Mouse (Mus musculus) mesoderm, embryonic 11.5 days (tissue): ENCODE results near the gene Grn.

Source experiments
- DNase-seq: peaks from one replicate; pipeline ENCODE4 v3.0.0-alpha.2; 2012; ENCODE audit warnings: low read depth, low spot score

The Grn gene

DNA sequence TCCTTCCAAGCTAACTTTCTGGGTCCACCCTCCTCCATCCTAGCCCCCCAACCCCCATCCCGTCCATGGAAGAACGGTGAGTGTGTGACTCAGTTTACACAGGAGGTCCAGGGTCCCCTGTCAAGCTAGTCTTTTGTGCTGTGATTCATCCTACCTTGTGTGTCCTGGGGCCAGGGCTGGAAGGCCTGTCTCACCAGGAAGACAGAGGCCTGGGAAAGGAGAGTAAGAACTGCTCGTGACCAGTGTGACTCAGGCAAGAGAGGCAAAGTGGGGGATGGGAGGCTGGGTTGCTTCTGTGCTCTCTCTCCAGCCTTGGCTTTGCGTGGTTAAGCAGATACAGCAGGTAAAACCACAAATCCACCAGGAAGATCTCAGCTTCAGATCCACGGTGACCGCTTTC is 5.4 kb upstream of the Grn start:
- no peak for DNase-seq

DNA sequence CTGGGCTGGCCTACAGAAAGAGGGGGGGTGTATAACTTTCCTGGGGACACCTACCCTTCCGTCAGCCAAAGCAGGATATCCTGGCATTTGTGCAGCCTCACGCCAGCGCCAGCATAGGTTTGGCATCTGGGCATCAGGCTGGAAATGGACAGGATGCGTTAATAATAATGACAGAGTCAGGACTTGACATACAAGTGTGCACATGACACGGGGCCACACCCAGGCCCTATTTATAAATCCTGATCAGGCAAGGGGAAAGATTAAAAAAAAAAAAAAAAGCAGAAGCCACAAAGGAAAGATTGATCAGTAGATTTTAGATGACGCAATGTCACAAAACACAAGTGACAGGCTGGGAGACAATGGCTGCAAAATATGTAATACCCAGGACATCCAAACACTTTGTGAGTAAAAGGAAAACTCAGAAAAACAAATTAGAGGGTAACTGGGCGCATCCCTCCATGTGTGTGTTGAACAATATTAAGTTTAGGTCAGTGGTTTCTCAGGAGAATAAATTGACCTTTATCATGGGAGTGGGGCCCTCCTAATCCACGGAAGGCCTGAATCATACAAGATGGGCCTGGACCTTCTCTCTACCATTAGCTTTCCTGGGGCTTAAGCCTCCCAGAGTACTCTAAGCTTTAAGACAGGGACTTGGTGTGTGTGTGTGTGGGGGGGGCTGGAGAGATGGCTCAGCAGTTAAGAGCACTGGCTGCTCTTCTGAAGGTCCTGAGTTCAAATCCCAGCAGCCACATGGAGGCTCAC is 4.4 kb upstream of the Grn start:
- no peak for DNase-seq

DNA sequence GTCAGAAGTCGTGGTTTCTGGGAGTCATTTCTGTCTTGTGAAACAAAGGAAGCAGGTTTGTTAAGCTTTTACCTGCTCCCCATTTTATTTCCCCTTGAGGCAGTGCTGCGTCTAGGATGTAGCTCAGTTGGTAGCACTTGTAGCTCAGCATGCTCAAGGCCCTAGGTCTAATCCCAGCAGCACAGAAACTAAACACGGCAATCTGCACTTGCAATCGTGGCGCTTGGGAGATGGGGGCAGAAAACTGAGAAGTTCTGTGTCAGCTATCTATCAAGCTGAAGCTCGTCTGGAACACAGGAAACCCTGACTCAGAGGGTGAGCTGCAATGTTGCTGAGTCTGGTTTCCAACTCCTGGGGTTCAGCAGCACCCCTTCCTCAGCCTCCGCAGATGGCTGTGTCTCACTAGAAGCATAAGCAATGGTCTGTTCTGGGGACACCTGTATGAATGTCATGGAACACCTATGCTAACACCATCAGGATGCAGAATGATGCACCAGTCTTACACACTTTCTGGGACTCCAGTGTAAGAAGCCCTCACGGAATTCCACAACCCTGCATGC is 1.1 kb upstream of the Grn start:
- no peak for DNase-seq

DNA sequence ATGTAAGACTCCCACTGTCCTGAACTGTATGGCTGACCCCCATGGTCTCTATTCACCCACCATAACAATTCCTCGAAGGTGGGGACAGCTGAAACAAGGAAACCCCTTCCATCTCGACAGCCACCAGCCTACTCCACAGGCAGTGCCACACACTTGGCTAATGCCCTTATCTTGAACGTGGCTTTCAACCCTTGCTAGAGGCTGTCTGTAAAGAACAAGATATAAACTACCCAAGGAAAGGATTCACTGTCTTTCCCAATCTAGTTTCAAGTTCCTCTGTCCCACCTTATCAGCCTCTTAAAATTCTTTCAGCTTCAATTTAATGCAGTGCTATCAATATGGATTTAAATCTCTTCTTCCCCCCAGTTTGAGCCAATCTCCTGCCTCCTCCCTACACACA is 564 bp upstream of the Grn start:
- DNase-seq: no peak

DNA sequence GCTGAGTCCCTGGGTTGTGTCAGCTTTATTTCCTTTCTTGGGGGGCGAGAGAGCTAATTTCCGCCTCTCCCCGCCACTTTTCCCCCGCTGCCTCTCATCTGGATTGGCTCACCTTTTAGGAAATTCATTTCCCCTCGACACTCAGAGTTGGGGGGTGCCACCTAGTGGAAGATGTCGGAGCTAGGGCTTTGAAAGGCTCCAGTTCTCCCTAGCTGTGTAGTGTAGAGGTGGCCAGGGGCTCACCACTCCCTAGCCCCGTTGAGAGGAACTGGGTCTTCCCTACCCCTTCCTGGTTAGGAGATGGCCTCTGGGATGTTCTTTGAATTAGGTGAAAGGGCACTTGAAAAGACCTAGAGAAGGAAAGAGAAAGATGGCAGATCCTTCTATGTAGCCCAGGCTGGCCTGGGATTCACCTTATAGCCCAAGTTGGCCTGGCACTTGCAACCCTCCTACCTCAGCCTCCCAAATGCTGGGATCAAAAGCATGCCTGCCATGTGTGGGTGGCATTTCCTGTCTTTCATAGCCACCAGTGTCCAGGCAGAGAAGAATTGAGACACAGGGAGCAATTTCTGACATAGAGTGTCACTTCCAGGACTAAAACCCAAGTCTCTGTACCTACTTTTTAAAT is 1.0 kb downstream of the Grn start:
- peak; percentile 84 for DNase-seq

DNA sequence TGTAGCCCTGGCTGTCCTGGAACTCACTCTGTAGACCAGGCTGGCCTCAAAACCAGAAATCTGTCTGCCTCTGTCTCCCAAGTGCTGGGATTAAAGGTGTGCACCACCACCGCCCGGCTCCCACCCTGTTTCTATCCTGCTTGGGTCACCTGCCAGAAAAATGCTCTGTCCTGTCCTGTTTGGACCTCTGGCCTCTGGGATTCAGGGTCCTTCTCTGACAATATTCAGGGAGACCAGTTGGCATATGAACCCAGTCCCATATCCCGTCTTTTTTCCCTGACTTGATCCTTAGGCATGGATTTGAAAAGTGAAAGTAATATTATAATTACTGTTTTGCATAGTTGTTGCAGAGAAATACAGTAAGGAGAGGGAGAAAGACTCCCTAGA is 1.6 kb downstream of the Grn start:
- DNase-seq: no peak

DNA sequence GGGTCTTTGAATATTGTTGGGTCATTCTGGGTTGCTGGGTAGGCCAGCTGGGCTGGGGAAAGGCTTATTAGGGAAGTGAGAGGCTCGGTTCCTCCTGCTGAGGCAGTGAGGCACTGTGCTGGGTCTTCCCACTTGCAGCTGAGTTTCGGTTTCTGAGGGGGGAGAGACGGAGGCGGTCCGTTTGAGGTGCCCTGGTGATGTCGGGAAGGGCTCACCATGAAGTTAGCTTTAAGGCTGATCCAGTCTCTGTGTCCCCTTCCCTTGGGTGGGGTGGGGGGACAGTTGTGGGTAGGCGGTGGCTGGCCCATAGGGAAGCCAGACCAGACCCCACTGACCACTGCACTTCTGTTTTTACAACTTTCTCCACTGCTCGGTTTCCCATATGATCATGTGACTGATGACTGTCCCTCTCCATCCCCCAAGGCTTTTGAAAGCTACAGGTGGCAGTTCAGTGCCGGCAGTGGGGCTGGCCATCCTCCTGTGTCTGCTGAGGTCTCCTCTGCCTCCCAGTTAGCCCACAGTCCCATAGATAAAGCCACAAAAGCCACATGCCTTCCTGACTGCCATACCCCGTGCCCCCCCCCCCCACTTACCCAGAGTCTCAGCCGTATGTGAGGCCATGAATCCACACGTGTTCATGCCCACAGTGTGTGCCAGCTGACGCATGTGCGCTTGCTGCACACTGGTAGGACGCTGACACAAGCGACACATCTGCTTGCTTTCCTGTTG is 2.2 kb downstream of the Grn start:
- DNase-seq: no peak

DNA sequence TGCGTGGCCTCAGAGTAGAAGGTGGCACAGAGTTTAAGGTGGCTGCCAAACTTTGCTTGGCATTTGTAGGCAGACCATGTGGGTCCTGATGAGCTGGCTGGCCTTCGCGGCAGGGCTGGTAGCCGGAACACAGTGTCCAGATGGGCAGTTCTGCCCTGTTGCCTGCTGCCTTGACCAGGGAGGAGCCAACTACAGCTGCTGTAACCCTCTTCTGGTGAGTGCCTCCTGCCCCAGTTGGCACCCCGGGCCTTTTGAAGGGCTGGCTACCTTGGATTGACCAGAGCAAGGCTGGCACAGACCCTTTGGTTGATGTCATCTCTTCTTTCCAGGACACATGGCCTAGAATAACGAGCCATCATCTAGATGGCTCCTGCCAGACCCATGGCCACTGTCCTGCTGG is 2.8 kb downstream of the Grn start:
- DNase-seq: no peak

DNA sequence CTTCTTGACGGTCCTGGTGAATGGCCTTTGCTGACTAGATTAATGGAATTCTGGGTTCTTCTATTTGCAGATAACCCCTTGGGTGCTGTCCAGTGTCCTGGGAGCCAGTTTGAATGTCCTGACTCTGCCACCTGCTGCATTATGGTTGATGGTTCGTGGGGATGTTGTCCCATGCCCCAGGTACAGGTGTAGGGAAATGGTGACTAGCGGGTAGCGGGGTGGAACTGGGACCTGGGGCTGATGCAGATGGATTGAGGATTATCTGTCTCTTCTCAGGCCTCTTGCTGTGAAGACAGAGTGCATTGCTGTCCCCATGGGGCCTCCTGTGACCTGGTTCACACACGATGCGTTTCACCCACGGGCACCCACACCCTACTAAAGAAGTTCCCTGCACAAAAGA is 3.8 kb downstream of the Grn start:
- no peak for DNase-seq

DNA sequence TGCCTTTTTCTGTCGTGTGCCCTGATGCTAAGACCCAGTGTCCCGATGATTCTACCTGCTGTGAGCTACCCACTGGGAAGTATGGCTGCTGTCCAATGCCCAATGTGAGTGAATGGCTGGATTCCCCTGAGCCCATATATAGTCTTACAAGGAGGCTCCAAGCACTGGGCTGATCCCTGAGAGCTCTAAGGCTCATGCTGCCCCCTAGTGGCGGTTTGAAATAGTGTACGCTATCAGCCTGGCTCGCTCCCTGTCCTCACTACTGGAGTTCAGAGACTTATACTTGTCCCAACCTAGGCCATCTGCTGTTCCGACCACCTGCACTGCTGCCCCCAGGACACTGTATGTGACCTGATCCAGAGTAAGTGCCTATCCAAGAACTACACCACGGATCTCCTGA is 4.3 kb downstream of the Grn start:
- DNase-seq: peak; percentile 91

DNA sequence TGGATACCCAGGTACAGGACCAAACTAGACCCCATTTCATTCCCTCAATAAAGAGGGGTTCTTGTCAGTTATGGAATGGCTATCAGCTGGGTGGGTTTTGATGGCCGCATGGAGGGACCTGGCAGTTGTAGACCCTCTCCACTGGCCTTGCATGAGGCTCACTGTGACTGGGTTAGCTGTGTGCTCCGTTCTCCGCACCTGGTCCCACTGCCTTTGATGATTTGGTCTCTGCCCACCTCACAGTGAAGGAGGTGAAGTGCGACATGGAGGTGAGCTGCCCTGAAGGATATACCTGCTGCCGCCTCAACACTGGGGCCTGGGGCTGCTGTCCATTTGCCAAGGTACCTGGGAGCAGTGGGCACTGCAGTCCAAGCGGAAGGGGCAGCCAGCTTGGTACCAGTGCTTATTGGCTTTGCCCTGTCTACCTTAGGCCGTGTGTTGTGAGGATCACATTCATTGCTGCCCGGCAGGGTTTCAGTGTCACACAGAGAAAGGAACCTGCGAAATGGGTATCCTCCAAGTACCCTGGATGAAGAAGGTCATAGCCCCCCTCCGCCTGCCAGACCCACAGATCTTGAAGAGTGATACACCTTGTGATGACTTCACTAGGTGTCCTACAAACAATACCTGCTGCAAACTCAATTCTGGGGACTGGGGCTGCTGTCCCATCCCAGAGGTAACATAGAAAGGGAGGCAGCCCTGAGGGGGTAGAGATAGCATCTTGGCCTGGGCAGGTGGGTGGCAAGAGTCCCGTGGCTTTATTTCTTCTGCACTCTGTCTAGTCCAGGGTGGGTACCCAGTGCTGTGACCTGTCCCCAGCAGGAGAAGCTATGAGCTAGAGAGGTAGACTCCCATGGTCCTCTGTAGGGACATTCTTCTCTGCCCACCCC is 4.9 kb downstream of the Grn start:
- DNase-seq: no peak

DNA sequence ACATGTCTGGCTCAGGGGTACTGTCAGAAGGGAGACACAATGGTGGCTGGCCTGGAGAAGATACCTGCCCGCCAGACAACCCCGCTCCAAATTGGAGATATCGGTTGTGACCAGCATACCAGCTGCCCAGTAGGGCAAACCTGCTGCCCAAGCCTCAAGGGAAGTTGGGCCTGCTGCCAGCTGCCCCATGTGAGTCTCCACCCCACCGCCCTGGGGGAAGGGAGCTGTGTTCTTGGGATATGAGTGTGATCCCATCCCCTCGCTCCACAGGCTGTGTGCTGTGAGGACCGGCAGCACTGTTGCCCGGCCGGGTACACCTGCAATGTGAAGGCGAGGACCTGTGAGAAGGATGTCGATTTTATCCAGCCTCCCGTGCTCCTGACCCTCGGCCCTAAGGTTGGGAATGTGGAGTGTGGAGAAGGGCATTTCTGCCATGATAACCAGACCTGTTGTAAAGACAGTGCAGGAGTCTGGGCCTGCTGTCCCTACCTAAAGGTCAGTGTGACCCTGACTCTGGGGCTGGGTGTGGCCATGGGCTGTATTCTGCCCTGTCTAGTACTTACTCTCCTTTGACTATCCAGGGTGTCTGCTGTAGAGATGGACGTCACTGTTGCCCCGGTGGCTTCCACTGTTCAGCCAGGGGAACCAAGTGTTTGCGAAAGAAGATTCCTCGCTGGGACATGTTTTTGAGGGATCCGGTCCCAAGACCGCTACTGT is 5.8 kb downstream of the Grn start:
- no peak for DNase-seq

DNA sequence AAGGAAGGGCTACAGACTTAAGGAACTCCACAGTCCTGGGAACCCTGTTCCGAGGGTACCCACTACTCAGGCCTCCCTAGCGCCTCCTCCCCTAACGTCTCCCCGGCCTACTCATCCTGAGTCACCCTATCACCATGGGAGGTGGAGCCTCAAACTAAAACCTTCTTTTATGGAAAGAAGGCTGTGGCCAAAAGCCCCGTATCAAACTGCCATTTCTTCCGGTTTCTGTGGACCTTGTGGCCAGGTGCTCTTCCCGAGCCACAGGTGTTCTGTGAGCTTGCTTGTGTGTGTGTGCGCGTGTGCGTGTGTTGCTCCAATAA is 6.3 kb downstream of the Grn start:
- DNase-seq: no peak

DNA sequence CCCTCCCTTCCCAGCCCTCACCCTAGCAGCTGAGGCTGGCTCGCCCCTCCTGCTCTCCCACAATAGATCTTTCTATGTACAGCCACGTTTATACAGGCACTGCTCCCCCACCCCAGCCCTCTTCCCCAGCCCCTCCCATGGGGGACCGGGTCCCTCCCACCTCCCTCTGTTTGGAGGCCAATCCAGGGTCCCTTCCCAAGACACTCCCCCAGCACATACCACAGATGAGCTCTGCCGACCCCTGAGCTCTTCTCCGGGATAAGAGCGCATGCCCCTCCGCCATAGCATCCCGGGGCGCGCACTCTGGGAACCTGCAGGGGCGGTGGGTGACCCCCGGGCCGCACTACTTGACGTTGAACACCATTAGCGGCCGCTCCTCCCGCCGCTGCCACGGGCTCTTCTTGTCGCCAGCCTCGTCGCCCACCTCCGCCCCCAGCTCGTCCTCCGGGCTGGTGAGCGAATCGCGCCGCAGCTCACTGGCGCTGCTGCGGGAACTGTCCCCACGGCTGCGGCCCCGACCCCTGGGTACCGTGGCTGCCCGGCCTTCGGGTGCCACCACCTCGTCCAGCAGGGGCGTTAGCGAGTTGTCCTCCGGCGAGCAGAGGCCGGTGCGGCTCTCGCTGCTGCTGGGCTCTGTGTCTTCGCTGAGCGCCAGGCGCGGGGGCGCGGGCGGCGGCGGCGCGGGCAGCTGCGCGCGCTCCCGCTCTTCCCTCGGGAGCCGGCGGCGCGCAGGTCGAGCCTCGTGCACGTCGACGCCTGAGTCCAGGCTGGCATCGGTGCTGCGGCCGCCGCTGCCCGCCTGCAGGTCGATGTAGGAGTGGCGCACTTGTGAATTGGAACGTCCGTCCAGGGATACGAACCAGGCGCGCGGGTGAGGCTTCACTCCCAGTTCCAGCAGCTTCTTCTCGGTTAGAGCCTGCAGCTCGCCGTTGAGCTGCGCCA is 7.3 kb downstream of the Grn start:
- DNase-seq: peak; percentile 76

DNA sequence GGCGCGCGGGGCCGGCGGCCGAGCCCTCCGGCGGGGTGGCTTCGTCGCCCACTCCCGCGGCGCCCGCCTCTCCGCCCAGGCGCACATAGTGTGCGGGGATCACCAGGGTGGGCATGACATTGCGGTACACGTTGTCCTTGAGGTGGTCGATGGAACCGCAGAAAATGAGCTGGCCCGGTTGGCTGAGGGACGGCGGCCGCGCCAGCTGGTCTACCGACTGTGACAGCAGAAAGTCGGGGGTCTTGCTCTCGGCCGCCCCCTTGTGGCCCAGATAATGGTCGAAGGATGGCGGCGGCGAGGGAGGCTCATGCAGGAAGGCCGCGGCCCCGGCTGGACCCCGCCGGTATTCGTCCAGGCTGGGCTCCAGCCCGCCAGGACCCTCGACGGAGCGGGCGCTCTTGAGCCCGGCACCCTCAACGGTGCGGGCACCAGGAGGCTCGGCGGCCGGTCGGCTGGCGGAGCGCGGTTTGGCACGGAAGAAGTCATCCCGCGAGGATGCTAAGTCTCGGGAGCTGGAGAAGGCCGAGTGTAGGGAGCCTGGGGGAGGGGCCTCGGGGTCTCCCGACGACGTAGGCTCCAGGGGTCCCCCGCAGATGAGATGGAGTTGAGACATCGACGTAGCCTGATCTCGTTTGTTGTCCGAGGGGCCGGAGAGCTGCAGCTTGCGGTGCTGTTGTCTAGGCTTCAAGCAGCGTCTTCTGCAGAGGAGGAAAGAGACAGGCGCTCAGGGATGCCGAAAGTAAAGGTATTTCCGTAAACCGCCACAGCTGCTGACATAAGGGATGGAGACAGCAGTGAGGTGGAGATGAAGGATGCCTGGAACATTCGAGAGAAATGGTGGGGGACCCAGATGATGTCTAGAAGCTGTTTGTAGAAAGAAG is 8.3 kb downstream of the Grn start:
- DNase-seq: peak; percentile 90

DNA sequence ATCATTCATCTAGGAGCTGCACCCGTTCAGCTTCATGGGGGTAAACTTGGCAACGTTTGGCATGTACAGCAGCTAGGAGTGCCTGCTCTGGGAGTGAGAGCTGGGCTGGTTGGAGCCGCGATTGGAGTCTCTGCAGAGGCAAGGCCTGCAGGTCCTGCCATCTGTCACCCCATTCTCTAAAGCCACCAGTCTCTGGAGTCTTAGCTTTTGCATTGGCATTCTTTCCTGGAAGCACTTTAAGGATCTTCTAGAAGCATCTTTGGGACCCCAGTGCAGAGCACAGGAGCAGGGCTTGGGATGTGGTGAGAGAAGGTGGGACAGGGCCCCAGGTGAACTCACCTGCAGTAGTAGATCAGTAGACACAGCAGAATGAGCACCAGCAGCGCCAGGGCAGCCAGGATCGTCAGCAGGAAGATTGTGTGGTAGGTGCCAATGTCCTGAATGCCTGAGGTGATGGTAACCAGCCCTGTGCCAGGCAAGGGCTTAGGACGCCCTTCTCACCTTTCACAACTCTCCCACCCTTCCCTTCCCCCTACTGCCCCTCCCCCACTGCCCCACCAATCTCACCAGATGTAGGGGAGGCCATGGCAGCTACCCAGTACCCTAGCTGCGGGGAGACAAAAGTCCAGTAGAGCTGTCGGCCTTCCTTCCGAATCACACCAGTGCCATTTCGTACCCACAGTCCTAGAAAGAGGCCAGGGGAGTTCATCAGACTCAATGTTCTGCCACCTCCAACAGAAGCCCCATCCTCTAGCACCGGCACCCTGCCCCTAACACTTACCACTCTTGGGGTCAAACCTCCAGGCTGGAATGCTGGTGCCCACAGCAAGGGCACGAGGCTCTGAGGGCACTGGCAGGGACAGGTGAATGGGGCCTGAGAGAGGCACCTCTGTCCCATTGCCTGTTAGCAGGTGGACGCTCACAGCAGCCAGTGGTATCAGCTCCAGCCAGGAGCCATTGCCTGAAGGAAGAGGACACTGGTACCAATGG is 9.3 kb downstream of the Grn start:
- DNase-seq: no peak

DNA sequence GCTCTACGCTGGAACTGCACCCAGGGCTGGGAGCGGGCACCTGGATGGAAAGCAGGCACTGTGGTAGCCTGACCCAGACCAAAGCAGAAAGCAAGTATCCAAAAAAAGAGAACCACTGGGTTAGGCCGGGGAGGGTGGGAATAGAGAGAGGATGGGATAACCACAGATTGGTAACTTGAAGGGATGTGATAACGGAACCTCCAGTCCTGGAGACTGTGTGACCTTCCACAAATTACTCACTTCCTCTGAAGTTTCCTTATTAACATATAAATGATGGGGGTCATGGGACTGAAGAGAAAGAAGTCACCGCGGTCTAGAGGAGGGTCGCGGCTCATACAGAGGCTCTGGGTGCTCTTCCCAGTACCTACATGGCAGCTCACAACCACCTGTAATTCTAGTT is 10.1 kb downstream of the Grn start:
- no peak for DNase-seq

DNA sequence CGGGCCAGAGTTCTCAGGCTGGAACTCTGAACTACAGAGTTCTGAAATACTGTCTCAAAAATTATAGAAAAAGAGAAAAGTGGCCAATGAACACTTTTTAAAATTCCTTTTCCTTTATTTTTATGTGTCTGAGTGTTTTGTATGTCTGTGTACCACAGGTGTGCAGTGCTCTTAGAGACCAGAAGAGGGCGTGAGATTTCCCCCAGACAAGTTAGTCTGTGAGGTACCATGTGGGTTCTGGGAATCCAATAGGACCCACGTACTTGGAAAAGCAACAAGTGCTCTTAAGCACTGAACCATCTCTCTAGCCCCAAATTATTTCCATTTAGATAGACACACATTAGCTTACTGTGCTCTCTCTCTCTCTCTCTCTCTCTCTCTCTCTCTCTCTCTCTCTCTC is 11.3 kb downstream of the Grn start:
- DNase-seq: no peak
